In the genomic region with DNA sequence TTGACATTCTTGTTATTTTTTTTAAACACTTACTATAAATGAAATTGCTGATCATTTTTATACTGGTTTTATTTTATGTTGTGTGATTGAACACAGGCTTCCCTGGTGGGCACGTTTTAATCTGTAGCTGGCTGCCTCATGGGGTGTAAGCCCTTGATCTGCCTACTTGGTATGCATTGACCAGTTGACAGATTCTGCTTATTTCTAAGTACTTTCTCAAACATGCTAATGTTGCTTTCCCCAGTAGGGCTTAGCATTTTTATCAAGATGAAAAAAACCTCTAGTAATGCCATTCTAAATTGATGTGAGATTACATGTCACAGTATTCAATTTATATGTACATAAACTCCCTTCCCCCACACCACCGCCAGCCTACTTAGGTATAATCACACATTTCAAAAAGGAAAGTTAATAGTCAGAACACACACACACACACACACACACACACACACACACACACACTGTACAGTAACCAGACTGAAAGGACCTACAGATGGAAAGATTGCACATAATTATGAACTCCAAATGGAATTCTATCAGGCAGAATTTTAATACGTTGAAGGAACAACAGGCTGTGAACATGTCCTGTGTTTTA, we compare ENCODE assay signal across 20 mouse cellular contexts. TPM values are rescaled to one million over a fixed set of nuclear protein-coding genes. Genes with fewer than 3 reads are reported as not detected.
A peak's percentile ranks its signal among the peaks of the same experiment; 100 is the strongest.
DNase-seq lines count a peak whose midpoint lies in the region; ATAC-seq and TF ChIP-seq lines count a peak whose summit lies in the region.
"Had no signal": no experiment of that assay in that cellular context is flagged by ENCODE, and none has a peak within 500 bp of the region (broad histone marks: within the 10 kb centered on the region; RNA-seq: fewer than 3 reads in every experiment).

No protein-coding gene starts in this region.

- no peak overlapping the region for H3K4me2 ChIP-seq in forebrain, embryonic 11.5 days (ENCODE audit: low read depth, low read length, severe bottlenecking)
- H3K4me2 ChIP-seq in forebrain, embryonic 16.5 days (ENCODE audit: low read length) = no peak overlapping the region
- no peak overlapping the region for H3K4me2 ChIP-seq in hindbrain, embryonic 12.5 days (replicated peaks)
- H3K4me2 ChIP-seq in hindbrain, embryonic 14.5 days (replicated peaks) = no peak overlapping the region
- no peak overlapping the region for H3K4me2 ChIP-seq in midbrain, embryonic 13.5 days (replicated peaks)
- no peak overlapping the region for H3K4me2 ChIP-seq in midbrain, postnatal 0 days (ENCODE audit: low read depth, low read length, poor library complexity, severe bottlenecking)
- H3K4me2 ChIP-seq: hindbrain, embryonic 15.5 days had no signal

- no peak overlapping the region for H3K27ac ChIP-seq in forebrain, embryonic 11.5 days (ENCODE audit: low read depth, low read length)
- H3K27ac ChIP-seq in forebrain, embryonic 16.5 days (ENCODE audit: low read length) = no peak overlapping the region
- H3K27ac ChIP-seq in hindbrain, embryonic 12.5 days = no peak overlapping the region
- H3K27ac ChIP-seq in hindbrain, embryonic 14.5 days = no peak overlapping the region
- H3K27ac ChIP-seq in midbrain, embryonic 13.5 days = no peak overlapping the region
- peak overlapping the region; percentile 12; the same call in 1 of the 2 replicates for H3K27ac ChIP-seq in midbrain, postnatal 0 days (ENCODE audit: low read depth, low read length)
- H3K27ac ChIP-seq in cerebellum, adult 2 months (ENCODE audit: insufficient read depth, low read length) = no peak overlapping the region
- H3K27ac ChIP-seq: embryonic facial prominence, embryonic 10.5 days; hindbrain, embryonic 15.5 days had no signal

- no peaks in the 10 kb centered on the region for H3K9me3 ChIP-seq in forebrain, embryonic 11.5 days (ENCODE audit: control insufficient read depth, low read length)
- no peaks in the 10 kb centered on the region for H3K9me3 ChIP-seq in forebrain, embryonic 16.5 days (ENCODE audit: control insufficient read depth, low read length)
- H3K9me3 ChIP-seq in hindbrain, embryonic 12.5 days (replicated peaks) = no peaks in the 10 kb centered on the region
- no peaks in the 10 kb centered on the region for H3K9me3 ChIP-seq in hindbrain, embryonic 14.5 days (ENCODE audit: control insufficient read depth, low read length)
- H3K9me3 ChIP-seq in midbrain, embryonic 13.5 days = no peaks in the 10 kb centered on the region
- H3K9me3 ChIP-seq in midbrain, postnatal 0 days (ENCODE audit: low read length) = no peaks in the 10 kb centered on the region
- H3K9me3 ChIP-seq: embryonic facial prominence, embryonic 10.5 days; G1E; hindbrain, embryonic 15.5 days had no signal

- no peaks in the 10 kb centered on the region for H3K4me1 ChIP-seq in forebrain, embryonic 11.5 days (replicated peaks; ENCODE audit: control insufficient read depth, insufficient read depth, low read length)
- H3K4me1 ChIP-seq in forebrain, embryonic 16.5 days (replicated peaks; ENCODE audit: control insufficient read depth, insufficient read depth, low read length) = no peaks in the 10 kb centered on the region
- no peaks in the 10 kb centered on the region for H3K4me1 ChIP-seq in hindbrain, embryonic 12.5 days
- H3K4me1 ChIP-seq in hindbrain, embryonic 14.5 days (replicated peaks; ENCODE audit: control insufficient read depth, insufficient read depth, low read length) = no peaks in the 10 kb centered on the region
- H3K4me1 ChIP-seq in midbrain, embryonic 13.5 days (replicated peaks) = peaks cover 13% of the 10 kb centered on the region
- H3K4me1 ChIP-seq in midbrain, postnatal 0 days (ENCODE audit: insufficient read depth, low read length) = no peaks in the 10 kb centered on the region
- H3K4me1 ChIP-seq in cerebellum, adult 2 months (ENCODE audit: control insufficient read depth, insufficient read depth, low read length) = no peaks in the 10 kb centered on the region
- H3K4me1 ChIP-seq: embryonic facial prominence, embryonic 10.5 days; hindbrain, embryonic 15.5 days had no signal

- H3K4me3 ChIP-seq in forebrain, embryonic 11.5 days (ENCODE audit: low read depth, low read length) = no peak overlapping the region
- H3K4me3 ChIP-seq in forebrain, embryonic 16.5 days (replicated peaks; ENCODE audit: low read length) = no peak overlapping the region
- H3K4me3 ChIP-seq in hindbrain, embryonic 12.5 days = no peak overlapping the region
- H3K4me3 ChIP-seq in hindbrain, embryonic 14.5 days (replicated peaks; ENCODE audit: low read length) = no peak overlapping the region
- H3K4me3 ChIP-seq in midbrain, embryonic 13.5 days (replicated peaks) = no peak overlapping the region
- H3K4me3 ChIP-seq in midbrain, postnatal 0 days (ENCODE audit: low read depth, low read length) = no peak overlapping the region
- H3K4me3 ChIP-seq in cerebellum, adult 2 months (replicated peaks; ENCODE audit: insufficient read depth, low read depth, low read length) = no peak overlapping the region
- H3K4me3 ChIP-seq: embryonic facial prominence, embryonic 10.5 days; hindbrain, embryonic 15.5 days had no signal

- DNase-seq in forebrain, embryonic 11.5 days (ENCODE audit: low spot score) = no peak
- no peak for DNase-seq in hindbrain, embryonic 14.5 days (ENCODE audit: low spot score)
- DNase-seq in midbrain, postnatal 0 days (ENCODE audit: low spot score) = no peak
- no peak for DNase-seq in thymus, postnatal 14 days
- DNase-seq in cerebellum, adult 2 months = no peak
- DNase-seq: adrenal gland, postnatal 10 days; cerebellum, adult 11-12 months; cerebellum, postnatal 10 days; gastrocnemius, postnatal 36 days; heart, adult 11 months; heart, postnatal 10 days; heart, postnatal 4 days had no signal

- no peaks in the 10 kb centered on the region for H3K27me3 ChIP-seq in forebrain, embryonic 11.5 days (ENCODE audit: control insufficient read depth, insufficient read depth, low read length)
- no peaks in the 10 kb centered on the region for H3K27me3 ChIP-seq in forebrain, embryonic 16.5 days (replicated peaks; ENCODE audit: control insufficient read depth, insufficient read depth, low read length)
- H3K27me3 ChIP-seq in hindbrain, embryonic 12.5 days = no peaks in the 10 kb centered on the region
- no peaks in the 10 kb centered on the region for H3K27me3 ChIP-seq in hindbrain, embryonic 14.5 days (ENCODE audit: control insufficient read depth, insufficient read depth, low read length)
- H3K27me3 ChIP-seq in midbrain, embryonic 13.5 days = no peaks in the 10 kb centered on the region
- H3K27me3 ChIP-seq in midbrain, postnatal 0 days (ENCODE audit: insufficient read depth, low read length) = no peaks in the 10 kb centered on the region
- H3K27me3 ChIP-seq in cerebellum, adult 2 months (ENCODE audit: control insufficient read depth, insufficient read depth, low read length) = no peaks in the 10 kb centered on the region
- H3K27me3 ChIP-seq: hindbrain, embryonic 15.5 days had no signal

- no peaks in the 10 kb centered on the region for H3K36me3 ChIP-seq in forebrain, embryonic 11.5 days (ENCODE audit: control insufficient read depth, insufficient read depth, low read length)
- peaks cover 2% of the 10 kb centered on the region; the same call in 1 of the 2 replicates for H3K36me3 ChIP-seq in forebrain, embryonic 16.5 days (ENCODE audit: control insufficient read depth, insufficient read depth)
- H3K36me3 ChIP-seq in hindbrain, embryonic 12.5 days = peaks cover 17% of the 10 kb centered on the region; the same call in 1 of the 2 replicates
- H3K36me3 ChIP-seq in hindbrain, embryonic 14.5 days (replicated peaks; ENCODE audit: control insufficient read depth, insufficient read depth) = peaks cover 13% of the 10 kb centered on the region
- H3K36me3 ChIP-seq in midbrain, embryonic 13.5 days = peaks cover 17% of the 10 kb centered on the region
- H3K36me3 ChIP-seq in midbrain, postnatal 0 days (ENCODE audit: insufficient read depth, low read length) = peaks cover 4% of the 10 kb centered on the region

- 72% methylated on average over 3 of the region's 3 CpGs for WGBS in forebrain, embryonic 11.5 days
- 58% methylated on average over 3 of the region's 3 CpGs for WGBS in forebrain, embryonic 16.5 days
- 67% methylated on average over 3 of the region's 3 CpGs for WGBS in hindbrain, embryonic 12.5 days
- WGBS in hindbrain, embryonic 14.5 days = 53% methylated on average over 3 of the region's 3 CpGs
- 45% methylated on average over 3 of the region's 3 CpGs for WGBS in midbrain, embryonic 13.5 days
- WGBS in midbrain, postnatal 0 days = 33% methylated on average over 3 of the region's 3 CpGs
- WGBS in cerebellum, adult 2 months = 82% methylated on average over 3 of the region's 3 CpGs

- TF ChIP-seq CTCF in midbrain, postnatal 0 days (IDR thresholded peaks at IDR 0.05) = no peak
- no peak for TF ChIP-seq CTCF in cerebellum, adult 2 months (IDR thresholded peaks at IDR 0.05; ENCODE audit: borderline replicate concordance, insufficient read depth, low read depth, low read length)

- peak; percentile 56; the same call in 1 of the 2 replicates for ATAC-seq in forebrain, embryonic 11.5 days (replicated peaks; ENCODE audit: low FRiP score)
- no peak for ATAC-seq in forebrain, embryonic 16.5 days
- ATAC-seq in hindbrain, embryonic 12.5 days (ENCODE audit: low FRiP score) = peak; percentile 63
- no peak; the same call in 1 of the 2 replicates for ATAC-seq in hindbrain, embryonic 14.5 days (ENCODE audit: low FRiP score)
- peak; percentile 89 for ATAC-seq in midbrain, embryonic 13.5 days
- ATAC-seq in midbrain, postnatal 0 days (ENCODE audit: low FRiP score) = no peak
- ATAC-seq: inflammation-experienced regulatory T-cells, adult 6 months; intestine, postnatal 0 days had no signal

- no peak overlapping the region for H3K9ac ChIP-seq in forebrain, embryonic 11.5 days (ENCODE audit: low read length)
- no peak overlapping the region for H3K9ac ChIP-seq in forebrain, embryonic 16.5 days (replicated peaks; ENCODE audit: low read depth, low read length)
- no peak overlapping the region for H3K9ac ChIP-seq in hindbrain, embryonic 12.5 days
- H3K9ac ChIP-seq in hindbrain, embryonic 14.5 days = no peak overlapping the region
- H3K9ac ChIP-seq in midbrain, embryonic 13.5 days (replicated peaks) = no peak overlapping the region
- H3K9ac ChIP-seq in midbrain, postnatal 0 days (replicated peaks; ENCODE audit: low read length, poor library complexity, severe bottlenecking) = no peak overlapping the region
- H3K9ac ChIP-seq: hindbrain, embryonic 15.5 days had no signal

- TF ChIP-seq POLR2A in cerebellum, adult 2 months (IDR thresholded peaks at IDR 0.05; ENCODE audit: borderline replicate concordance, insufficient read depth, low read length) = no peak

RNA-seq across cellular contexts. Expression of gene Dph5, which starts 10.8 kb away (rescaled TPM):
- polyA plus RNA-seq in forebrain, embryonic 11.5 days (2014; fragmentation: Nextera tagmentation; extraction: Ambion mirVana) = 26.2 and 30.8 TPM in 2 replicates
- 30.2 and 32.6 TPM in 2 replicates for polyA plus RNA-seq in forebrain, embryonic 16.5 days (2015; fragmentation: Nextera tagmentation; extraction: Ambion mirVana)
- polyA plus RNA-seq in hindbrain, embryonic 12.5 days (2016; fragmentation: Nextera tagmentation; extraction: Ambion mirVana) = 21.9 and 26.3 TPM in 2 replicates
- 24.5 and 25.0 TPM in 2 replicates for polyA plus RNA-seq in hindbrain, embryonic 14.5 days (2014; fragmentation: Nextera tagmentation; extraction: Ambion mirVana)
- polyA plus RNA-seq in midbrain, embryonic 13.5 days (2015; fragmentation: Nextera tagmentation; extraction: Ambion mirVana) = 26.2 and 28.5 TPM in 2 replicates
- total RNA-seq in midbrain, postnatal 0 days (2014; rRNA removed) = 9.3 and 14.5 TPM in 2 replicates
- polyA plus RNA-seq in midbrain, postnatal 0 days (2015; fragmentation: Nextera tagmentation; extraction: Ambion mirVana) = 18.3 and 19.7 TPM in 2 replicates
- polyA plus RNA-seq in cerebellum, adult 2 months (2012; rRNA removed) = 11.4 and 12.2 TPM in 2 replicates

Comparison
In these comparisons a context has a peak if more than half of its experiments do, and no peak if none do; other contexts are left out.
1. ATAC-seq: peak in forebrain, embryonic 11.5 days (single experiment), hindbrain, embryonic 12.5 days (single experiment) and midbrain, embryonic 13.5 days (single experiment); none in forebrain, embryonic 16.5 days (single experiment), hindbrain, embryonic 14.5 days (single experiment) and midbrain, postnatal 0 days (single experiment).